Mouse (Mus musculus): ENCODE results near the gene Armc3. TPM values are rescaled to one million over a fixed set of nuclear protein-coding genes. Genes with fewer than 3 reads are reported as not detected.

The Armc3 gene
- not detected in 2 replicates for polyA plus RNA-seq (2011; ENCODE audit: insufficient read depth, insufficient read length, low read depth, missing spikeins)

- no peak within 1 kb of the TSS for H3K27ac ChIP-seq (ENCODE audit: insufficient read depth, low read length)
- no peaks in the 10 kb centered on the region for H3K4me1 ChIP-seq (ENCODE audit: control insufficient read depth, insufficient read depth, low read length)
- H3K27me3 ChIP-seq (ENCODE audit: control insufficient read depth, insufficient read depth, low read length, poor library complexity, severe bottlenecking) = no peaks in the 10 kb centered on the region
- no peaks in the 10 kb centered on the region; the same call in 1 of the 2 replicates for H3K9me3 ChIP-seq (replicated peaks; ENCODE audit: control insufficient read depth, insufficient read depth, low read length, poor library complexity, severe bottlenecking)
- H3K9ac ChIP-seq (ENCODE audit: low read depth, poor library complexity, severe bottlenecking) = no peak within 1 kb of the TSS
- TF ChIP-seq CTCF (IDR thresholded peaks at IDR 0.05; ENCODE audit: low read depth, low read length) (no peak), EP300 (IDR thresholded peaks at IDR 0.05; ENCODE audit: insufficient read depth, low read depth, low read length) (no peak), POLR2A (IDR thresholded peaks at IDR 0.05; ENCODE audit: insufficient read depth, low read length) (no peak)
- H3K4me3 ChIP-seq (ENCODE audit: low read depth, low read length) = no peak within 1 kb of the TSS
- no peaks in the 10 kb centered on the region for H3K36me3 ChIP-seq (ENCODE audit: control insufficient read depth, insufficient read depth, low read length, poor library complexity, severe bottlenecking)
Measured at GRCm38 (mm10) chr2:19198452-19199365, at the start of gene Armc3. Gene Armc3, plus strand, starts transcription at chr2:19199302.

DNA sequence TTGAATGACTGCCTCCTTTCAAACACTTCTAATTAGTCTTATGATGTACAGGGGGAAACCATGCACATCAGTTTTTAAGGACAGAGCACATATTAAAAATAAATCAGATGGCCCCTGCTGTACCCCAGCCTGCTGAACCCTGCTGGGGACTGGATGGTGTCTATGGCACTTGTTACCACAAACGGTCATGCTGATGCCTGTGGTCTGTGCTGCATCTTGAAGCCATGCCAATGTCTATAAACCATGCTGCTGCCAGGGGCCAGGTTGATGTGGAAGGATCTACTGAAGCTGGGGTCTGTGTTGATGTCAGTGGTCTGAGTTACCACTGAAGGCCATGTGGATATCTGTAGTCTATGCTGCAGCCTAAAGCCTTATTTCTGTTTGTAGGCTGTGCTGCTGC, 46.4 kb upstream of the Armc3 start:
- Histone ChIP-seq H3K27me3 (ENCODE audit: control insufficient read depth, insufficient read depth, low read length, poor library complexity, severe bottlenecking) (no peaks in the 10 kb centered on the region), H3K4me3 (ENCODE audit: low read depth, low read length) (no peak overlapping the region)
- TF ChIP-seq POLR2A (IDR thresholded peaks at IDR 0.05; ENCODE audit: insufficient read depth, low read length) = no peak
- TF ChIP-seq CTCF (IDR thresholded peaks at IDR 0.05; ENCODE audit: low read depth, low read length) = no peak
- TF ChIP-seq EP300 (IDR thresholded peaks at IDR 0.05; ENCODE audit: insufficient read depth, low read depth, low read length) = no peak

GRCm38 (mm10) chr2:19156176-19156575, 42.9 kb upstream of the Armc3 start:
- no peak for TF ChIP-seq POLR2A (IDR thresholded peaks at IDR 0.05; ENCODE audit: insufficient read depth, low read length)
- no peak for TF ChIP-seq CTCF (IDR thresholded peaks at IDR 0.05; ENCODE audit: low read depth, low read length)
- no peak for TF ChIP-seq EP300 (IDR thresholded peaks at IDR 0.05; ENCODE audit: insufficient read depth, low read depth, low read length)
- no peaks in the 10 kb centered on the region for H3K36me3 ChIP-seq (ENCODE audit: control insufficient read depth, insufficient read depth, low read length, poor library complexity, severe bottlenecking)
- no peak overlapping the region for H3K4me3 ChIP-seq (ENCODE audit: low read depth, low read length)
- no peaks in the 10 kb centered on the region for H3K27me3 ChIP-seq (ENCODE audit: control insufficient read depth, insufficient read depth, low read length, poor library complexity, severe bottlenecking)
- H3K9me3 ChIP-seq (replicated peaks; ENCODE audit: control insufficient read depth, insufficient read depth, low read length, poor library complexity, severe bottlenecking) = no peaks in the 10 kb centered on the region
- H3K4me1 ChIP-seq (ENCODE audit: control insufficient read depth, insufficient read depth, low read length) = no peaks in the 10 kb centered on the region
- H3K9ac ChIP-seq (ENCODE audit: low read depth, poor library complexity, severe bottlenecking) = no peak overlapping the region
- H3K27ac ChIP-seq (ENCODE audit: insufficient read depth, low read length) = no peak overlapping the region

More for the DNA sequence above, 46.4 kb upstream of the Armc3 start:
- Histone ChIP-seq H3K4me1 (ENCODE audit: control insufficient read depth, insufficient read depth, low read length) (no peaks in the 10 kb centered on the region), H3K9me3 (replicated peaks; ENCODE audit: control insufficient read depth, insufficient read depth, low read length, poor library complexity, severe bottlenecking) (no peaks in the 10 kb centered on the region), H3K9ac (ENCODE audit: low read depth, poor library complexity, severe bottlenecking) (no peak overlapping the region), H3K36me3 (ENCODE audit: control insufficient read depth, insufficient read depth, low read length, poor library complexity, severe bottlenecking) (no peaks in the 10 kb centered on the region), H3K27ac (ENCODE audit: insufficient read depth, low read length) (no peak overlapping the region)

- Histone ChIP-seq H3K4me3 (ENCODE audit: low read depth, low read length) (no peak overlapping the region), H3K9me3 (replicated peaks; ENCODE audit: control insufficient read depth, insufficient read depth, low read length, poor library complexity, severe bottlenecking) (no peaks in the 10 kb centered on the region), H3K27me3 (ENCODE audit: control insufficient read depth, insufficient read depth, low read length, poor library complexity, severe bottlenecking) (no peaks in the 10 kb centered on the region; the same call in 1 of the 2 replicates), H3K4me1 (ENCODE audit: control insufficient read depth, insufficient read depth, low read length) (peaks cover 3% of the 10 kb centered on the region), H3K27ac (ENCODE audit: insufficient read depth, low read length) (no peak overlapping the region), H3K36me3 (ENCODE audit: control insufficient read depth, insufficient read depth, low read length, poor library complexity, severe bottlenecking) (no peaks in the 10 kb centered on the region), H3K9ac (ENCODE audit: low read depth, poor library complexity, severe bottlenecking) (no peak overlapping the region)
- TF ChIP-seq POLR2A (IDR thresholded peaks at IDR 0.05; ENCODE audit: insufficient read depth, low read length) (no peak), EP300 (IDR thresholded peaks at IDR 0.05; ENCODE audit: insufficient read depth, low read depth, low read length) (no peak), CTCF (IDR thresholded peaks at IDR 0.05; ENCODE audit: low read depth, low read length) (no peak)
Measured at GRCm38 (mm10) chr2:19159539-19159938, 39.6 kb upstream of the Armc3 start.

GRCm38 (mm10) chr2:19160368-19161114, 38.6 kb upstream of the Armc3 start:
- TF ChIP-seq EP300 (IDR thresholded peaks at IDR 0.05; ENCODE audit: insufficient read depth, low read depth, low read length) (peak; percentile 55; the same call in 1 of the 2 replicates), CTCF (IDR thresholded peaks at IDR 0.05; ENCODE audit: low read depth, low read length) (no peak), POLR2A (IDR thresholded peaks at IDR 0.05; ENCODE audit: insufficient read depth, low read length) (no peak)
- no peak overlapping the region for H3K9ac ChIP-seq (ENCODE audit: low read depth, poor library complexity, severe bottlenecking)
- H3K4me1 ChIP-seq (ENCODE audit: control insufficient read depth, insufficient read depth, low read length) = peaks cover 3% of the 10 kb centered on the region
- H3K9me3 ChIP-seq (replicated peaks; ENCODE audit: control insufficient read depth, insufficient read depth, low read length, poor library complexity, severe bottlenecking) = no peaks in the 10 kb centered on the region
- no peaks in the 10 kb centered on the region; the same call in 1 of the 2 replicates for H3K27me3 ChIP-seq (ENCODE audit: control insufficient read depth, insufficient read depth, low read length, poor library complexity, severe bottlenecking)
- H3K27ac ChIP-seq (ENCODE audit: insufficient read depth, low read length) = no peak overlapping the region
- no peaks in the 10 kb centered on the region for H3K36me3 ChIP-seq (ENCODE audit: control insufficient read depth, insufficient read depth, low read length, poor library complexity, severe bottlenecking)
- no peak overlapping the region for H3K4me3 ChIP-seq (ENCODE audit: low read depth, low read length)
